Mouse (Mus musculus): ENCODE measurements around the gene Cfap126. TPM values are rescaled to one million over a fixed set of nuclear protein-coding genes. Genes with fewer than 3 reads are reported as not detected.
A peak's percentile ranks its signal among the peaks of the same experiment; 100 is the strongest.
"Not testable (repeated sequence)": the region's sequence is repeated elsewhere in the genome, so short reads cannot be mapped to it uniquely, and the experiment has no call there.

Gene Cfap126
- polyA plus RNA-seq (2015; fragmentation: Nextera tagmentation; extraction: Ambion mirVana) = 5.3 and 6.4 TPM in 2 replicates

DNA sequence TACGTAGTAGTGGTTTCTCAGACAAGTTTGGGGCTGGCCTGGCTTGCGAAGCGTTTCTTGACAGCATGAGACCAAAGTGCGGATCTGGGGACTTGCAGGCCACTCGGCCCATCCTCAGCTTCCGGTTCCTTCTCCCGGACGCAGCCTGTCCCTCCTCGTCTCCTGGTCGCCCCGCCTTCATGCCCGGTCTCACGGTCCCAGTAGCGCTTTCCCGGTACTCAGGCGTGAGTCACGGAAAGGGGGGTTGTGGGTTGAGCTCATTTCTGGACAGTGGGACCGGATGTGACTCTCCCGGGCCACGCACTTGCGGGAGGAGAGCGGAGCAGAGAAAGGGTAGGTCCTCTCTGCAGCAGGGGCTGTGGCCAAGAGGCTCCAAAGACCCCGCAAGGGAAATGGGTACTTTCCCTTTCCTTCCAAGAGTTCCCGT is at the start of gene Cfap126:
TSS of gene Cfap126 (plus strand) at position 46 of the 427 bp plus-strand sequence.
- Histone ChIP-seq H3K4me2 (ENCODE audit: low read length) (peak within 1 kb of the TSS; percentile 71), H3K4me3 (replicated peaks; ENCODE audit: low read length) (peak within 1 kb of the TSS; percentile 43), H3K27ac (ENCODE audit: low read length) (no peak within 1 kb of the TSS), H3K4me1 (replicated peaks; ENCODE audit: control insufficient read depth, insufficient read depth, low read length) (peaks cover 19% of the 10 kb centered on the region), H3K27me3 (replicated peaks; ENCODE audit: control insufficient read depth, insufficient read depth, low read length) (no peaks in the 10 kb centered on the region), H3K9me3 (ENCODE audit: control insufficient read depth, low read length) (no peaks in the 10 kb centered on the region), H3K36me3 (ENCODE audit: control insufficient read depth, insufficient read depth) (no peaks in the 10 kb centered on the region), H3K9ac (replicated peaks; ENCODE audit: low read depth, low read length) (peak within 1 kb of the TSS; percentile 52)
- ATAC-seq = 0 out of 2 replicates have a peak, but pooled peaks have one; percentile 1
- under 1% methylated on average over 24 of the region's 24 CpGs for WGBS

DNA sequence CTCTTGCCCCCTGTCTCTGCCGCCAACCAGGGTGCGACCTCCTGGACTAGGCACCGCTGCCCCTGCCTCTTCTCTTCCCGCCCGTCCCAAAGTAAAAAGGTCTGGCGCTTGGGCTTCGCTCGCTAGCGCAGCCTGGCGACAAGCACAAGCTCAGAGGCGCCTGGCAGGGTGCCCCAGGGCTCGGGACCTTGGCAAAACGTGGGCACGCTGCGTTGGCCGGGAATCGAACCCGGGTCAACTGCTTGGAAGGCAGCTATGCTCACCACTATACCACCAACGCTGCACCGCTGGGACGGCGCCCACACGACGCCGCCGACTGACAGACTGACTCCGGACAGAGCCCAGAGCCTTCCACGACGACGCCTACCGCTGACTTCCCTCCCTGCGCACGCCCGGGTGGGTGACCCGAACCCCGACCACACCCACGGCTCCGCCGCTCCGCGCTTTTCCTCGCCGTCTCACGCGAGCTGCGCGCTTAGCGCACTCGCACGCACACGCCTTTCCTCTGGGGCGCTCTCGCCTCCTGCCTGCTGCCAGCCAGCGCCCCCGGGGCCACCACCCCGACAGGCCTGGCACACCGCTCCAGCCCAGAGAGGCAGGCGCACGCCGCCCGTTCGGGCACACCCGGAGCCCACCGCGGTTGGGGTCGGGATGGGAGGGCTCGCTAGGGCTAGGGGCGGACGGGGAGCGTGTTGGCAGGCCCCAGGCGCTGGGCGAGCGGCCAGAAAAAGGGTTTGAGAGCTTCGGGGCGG is 49.1 kb upstream of the Cfap126 start, which contains the start of gene Fcgr3:
TSS of gene Fcgr3 (minus strand) at position 445 of the 752 bp plus-strand sequence.
- peak within 1 kb of the TSS; percentile 46 for H3K4me3 ChIP-seq (replicated peaks; ENCODE audit: low read length)
- peak; percentile 60 for ATAC-seq
- 2% methylated on average over 39 of the region's 75 CpGs for WGBS
- H3K27me3 ChIP-seq (replicated peaks; ENCODE audit: control insufficient read depth, insufficient read depth, low read length) = peaks cover 26% of the 10 kb centered on the region
- H3K9me3 ChIP-seq (ENCODE audit: control insufficient read depth, low read length); H3K27ac ChIP-seq (ENCODE audit: low read length); H3K36me3 ChIP-seq (ENCODE audit: control insufficient read depth, insufficient read depth); H3K4me1 ChIP-seq (replicated peaks; ENCODE audit: control insufficient read depth, insufficient read depth, low read length): not testable (repeated sequence)
- H3K9ac ChIP-seq (replicated peaks; ENCODE audit: low read depth, low read length) = peak within 1 kb of the TSS; percentile 19; the same call in 1 of the 2 replicates
- H3K4me2 ChIP-seq (ENCODE audit: low read length) = peak within 1 kb of the TSS; percentile 55

DNA sequence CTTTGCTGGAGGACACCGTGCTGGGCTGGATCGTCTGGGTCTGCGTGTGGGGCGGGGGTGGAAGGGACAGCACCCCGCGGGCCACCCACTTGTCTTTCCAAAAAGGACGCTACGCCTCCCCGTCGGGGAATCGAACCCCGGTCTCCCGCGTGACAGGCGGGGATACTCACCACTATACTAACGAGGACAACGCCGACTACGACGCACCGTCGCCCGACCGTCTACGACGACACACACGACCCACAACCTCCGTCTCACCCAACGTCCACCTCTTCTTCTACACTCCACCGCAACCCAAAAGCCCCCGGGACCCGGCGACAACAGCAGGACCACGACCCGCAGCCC is 48.5 kb upstream of the Cfap126 start:
- under 1% methylated on average over 15 of the region's 35 CpGs for WGBS
- Histone ChIP-seq H3K4me3 (replicated peaks; ENCODE audit: low read length) (peak overlapping the region; percentile 33), H3K4me2 (ENCODE audit: low read length) (peak overlapping the region; percentile 34), H3K27me3 (replicated peaks; ENCODE audit: control insufficient read depth, insufficient read depth, low read length) (peaks cover 28% of the 10 kb centered on the region)
- H3K27ac ChIP-seq (ENCODE audit: low read length); H3K9me3 ChIP-seq (ENCODE audit: control insufficient read depth, low read length); H3K36me3 ChIP-seq (ENCODE audit: control insufficient read depth, insufficient read depth); H3K9ac ChIP-seq (replicated peaks; ENCODE audit: low read depth, low read length); H3K4me1 ChIP-seq (replicated peaks; ENCODE audit: control insufficient read depth, insufficient read depth, low read length): not testable (repeated sequence)
- ATAC-seq = peak; percentile 50

DNA sequence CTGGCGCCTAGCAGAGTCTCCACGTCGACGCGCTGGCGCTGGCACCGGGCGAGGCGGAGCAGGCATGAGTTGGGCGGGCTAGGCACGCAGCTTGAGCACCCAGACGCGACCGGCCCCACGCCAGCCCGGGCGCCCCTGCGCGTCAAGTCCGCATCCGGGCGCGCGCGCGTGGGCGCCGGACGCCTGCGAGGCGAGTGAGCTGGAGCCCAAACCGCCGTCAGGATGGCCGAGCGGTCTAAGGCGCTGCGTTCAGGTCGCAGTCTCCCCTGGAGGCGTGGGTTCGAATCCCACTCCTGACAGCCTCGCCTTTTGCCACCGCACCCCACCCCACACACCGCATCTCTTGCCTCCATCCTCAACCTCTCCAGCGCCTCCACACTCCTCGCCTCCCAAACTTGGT is 48.0 kb upstream of the Cfap126 start:
- WGBS = 6% methylated on average over 26 of the region's 45 CpGs
- Histone ChIP-seq H3K27me3 (replicated peaks; ENCODE audit: control insufficient read depth, insufficient read depth, low read length) (peaks cover 28% of the 10 kb centered on the region), H3K4me2 (ENCODE audit: low read length) (peak overlapping the region; percentile 28; the same call in 1 of the 2 replicates), H3K4me3 (replicated peaks; ENCODE audit: low read length) (peak overlapping the region; percentile 27; the same call in 1 of the 2 replicates)
- H3K4me1 ChIP-seq (replicated peaks; ENCODE audit: control insufficient read depth, insufficient read depth, low read length); H3K9me3 ChIP-seq (ENCODE audit: control insufficient read depth, low read length); H3K36me3 ChIP-seq (ENCODE audit: control insufficient read depth, insufficient read depth); H3K9ac ChIP-seq (replicated peaks; ENCODE audit: low read depth, low read length); H3K27ac ChIP-seq (ENCODE audit: low read length): not testable (repeated sequence)
- peak; percentile 15 for ATAC-seq

DNA sequence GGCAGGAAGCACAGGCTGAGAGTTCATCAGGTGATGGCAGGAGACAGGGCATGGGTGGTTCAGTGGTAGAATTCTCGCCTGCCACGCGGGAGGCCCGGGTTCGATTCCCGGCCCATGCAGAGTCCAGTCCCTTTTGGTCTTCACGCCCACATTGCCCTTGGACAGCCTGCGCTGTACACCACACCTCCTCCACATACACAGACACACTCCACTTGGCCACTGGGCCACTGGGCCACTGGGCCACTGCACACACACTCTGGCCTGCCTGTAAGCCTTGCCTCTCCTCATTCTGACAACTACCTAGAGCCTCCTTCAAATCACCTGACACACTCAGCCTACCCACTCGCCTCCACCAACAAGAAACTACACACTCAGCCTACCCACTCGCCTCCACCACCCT is 47.1 kb upstream of the Cfap126 start:
- not testable (repeated sequence) for H3K4me2 ChIP-seq (ENCODE audit: low read length); H3K36me3 ChIP-seq (ENCODE audit: control insufficient read depth, insufficient read depth); H3K27ac ChIP-seq (ENCODE audit: low read length); H3K4me3 ChIP-seq (replicated peaks; ENCODE audit: low read length); H3K9me3 ChIP-seq (ENCODE audit: control insufficient read depth, low read length); H3K9ac ChIP-seq (replicated peaks; ENCODE audit: low read depth, low read length); H3K4me1 ChIP-seq (replicated peaks; ENCODE audit: control insufficient read depth, insufficient read depth, low read length)
- WGBS = 45% methylated on average over 2 of the region's 10 CpGs
- H3K27me3 ChIP-seq (replicated peaks; ENCODE audit: control insufficient read depth, insufficient read depth, low read length) = peaks cover 28% of the 10 kb centered on the region
- ATAC-seq = peak; percentile 16; the same call in 1 of the 2 replicates

DNA sequence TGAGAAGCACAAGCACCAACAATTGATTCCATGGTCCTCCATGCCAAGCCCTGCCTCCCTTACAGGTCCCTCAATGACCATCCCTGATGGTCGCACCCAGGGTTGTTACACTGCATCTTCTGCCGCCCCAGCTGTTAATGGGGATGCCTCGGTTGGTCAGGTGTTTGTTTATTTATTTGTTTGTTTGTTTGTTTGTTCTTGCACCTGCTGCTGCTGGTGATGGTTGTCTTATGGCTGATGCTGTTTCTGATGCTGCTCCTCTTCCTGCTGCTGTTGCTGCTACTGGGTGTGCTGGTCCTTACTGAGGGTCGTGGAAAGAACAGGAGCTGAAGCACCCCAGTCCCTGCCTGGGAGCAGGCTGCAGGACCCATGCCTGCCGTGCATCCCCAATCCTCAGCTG is 45.8 kb upstream of the Cfap126 start:
- H3K9ac ChIP-seq (replicated peaks; ENCODE audit: low read depth, low read length); H3K27ac ChIP-seq (ENCODE audit: low read length); H3K36me3 ChIP-seq (ENCODE audit: control insufficient read depth, insufficient read depth); H3K4me3 ChIP-seq (replicated peaks; ENCODE audit: low read length); ATAC-seq; H3K9me3 ChIP-seq (ENCODE audit: control insufficient read depth, low read length); H3K4me1 ChIP-seq (replicated peaks; ENCODE audit: control insufficient read depth, insufficient read depth, low read length); H3K4me2 ChIP-seq (ENCODE audit: low read length): not testable (repeated sequence)
- 58% methylated on average over 5 of the region's 5 CpGs for WGBS
- H3K27me3 ChIP-seq (replicated peaks; ENCODE audit: control insufficient read depth, insufficient read depth, low read length) = peaks cover 28% of the 10 kb centered on the region

DNA sequence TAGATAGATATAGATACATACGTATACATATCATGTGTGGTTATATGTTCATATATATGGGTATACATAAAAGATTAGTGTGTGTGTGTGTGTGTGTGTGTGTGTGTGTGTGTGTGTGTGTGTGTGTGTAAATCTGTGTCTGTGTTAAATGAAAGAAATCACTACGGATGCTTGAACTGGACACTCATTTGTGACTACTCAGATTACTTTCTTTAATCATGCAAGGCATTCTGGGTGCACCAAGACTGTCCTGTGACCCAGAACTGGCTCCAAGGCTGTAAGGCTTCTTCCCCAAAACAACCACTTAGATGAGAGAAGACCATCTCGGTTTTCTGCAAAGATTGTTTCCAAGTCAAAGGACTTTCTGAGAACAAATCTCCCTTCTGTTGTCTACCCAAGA is 44.2 kb upstream of the Cfap126 start:
- not testable (repeated sequence) for H3K4me3 ChIP-seq (replicated peaks; ENCODE audit: low read length); H3K4me1 ChIP-seq (replicated peaks; ENCODE audit: control insufficient read depth, insufficient read depth, low read length); H3K9me3 ChIP-seq (ENCODE audit: control insufficient read depth, low read length); H3K27ac ChIP-seq (ENCODE audit: low read length); H3K9ac ChIP-seq (replicated peaks; ENCODE audit: low read depth, low read length); ATAC-seq; H3K4me2 ChIP-seq (ENCODE audit: low read length); H3K36me3 ChIP-seq (ENCODE audit: control insufficient read depth, insufficient read depth)
- 63% methylated on average over 3 of the region's 3 CpGs for WGBS
- peaks cover 20% of the 10 kb centered on the region for H3K27me3 ChIP-seq (replicated peaks; ENCODE audit: control insufficient read depth, insufficient read depth, low read length)

DNA sequence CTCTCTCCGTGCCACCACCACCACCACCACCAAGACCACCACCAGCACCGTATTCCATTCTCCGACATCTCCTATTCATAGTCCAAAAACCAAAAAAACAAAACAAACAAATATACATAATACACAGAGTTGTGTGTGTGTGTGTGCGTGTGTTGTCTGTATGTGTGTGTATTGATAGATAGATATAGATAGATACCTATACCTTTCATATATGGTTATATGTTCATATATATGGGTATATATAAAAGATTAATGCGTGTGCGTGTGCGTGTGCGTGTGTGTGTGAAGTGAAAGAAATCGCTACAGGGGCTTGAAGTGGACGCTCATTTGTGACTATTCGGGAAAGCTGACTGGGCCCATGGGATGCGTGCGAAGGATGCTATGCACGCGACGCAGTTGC is 42.8 kb upstream of the Cfap126 start:
- not testable (repeated sequence) for H3K9me3 ChIP-seq (ENCODE audit: control insufficient read depth, low read length); H3K27ac ChIP-seq (ENCODE audit: low read length); ATAC-seq; H3K4me3 ChIP-seq (replicated peaks; ENCODE audit: low read length); H3K4me2 ChIP-seq (ENCODE audit: low read length); H3K9ac ChIP-seq (replicated peaks; ENCODE audit: low read depth, low read length); H3K36me3 ChIP-seq (ENCODE audit: control insufficient read depth, insufficient read depth); H3K4me1 ChIP-seq (replicated peaks; ENCODE audit: control insufficient read depth, insufficient read depth, low read length)
- 24% methylated on average over 11 of the region's 16 CpGs for WGBS
- peaks cover 14% of the 10 kb centered on the region for H3K27me3 ChIP-seq (replicated peaks; ENCODE audit: control insufficient read depth, insufficient read depth, low read length)

DNA sequence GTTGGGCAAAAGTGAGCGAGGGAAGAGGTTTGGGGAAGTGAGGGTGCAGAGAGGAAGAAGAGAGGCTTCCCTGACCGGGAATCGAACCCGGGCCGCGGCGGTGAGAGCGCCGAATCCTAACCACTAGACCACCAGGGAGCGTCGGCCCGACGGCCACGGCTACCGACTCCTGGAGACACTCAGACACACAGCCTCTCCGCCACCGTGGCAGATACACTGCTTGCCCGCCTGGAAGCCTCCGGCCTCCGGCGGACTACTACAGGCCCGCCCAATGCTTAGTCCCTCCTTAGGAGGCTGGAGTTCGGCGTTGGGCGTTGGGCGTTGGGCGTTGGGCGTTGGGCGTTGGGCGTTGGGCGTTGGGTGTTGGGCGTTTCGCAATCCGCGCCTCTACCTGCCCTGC is 42.0 kb upstream of the Cfap126 start:
- peaks cover 13% of the 10 kb centered on the region for H3K27me3 ChIP-seq (replicated peaks; ENCODE audit: control insufficient read depth, insufficient read depth, low read length)
- H3K9ac ChIP-seq (replicated peaks; ENCODE audit: low read depth, low read length); H3K9me3 ChIP-seq (ENCODE audit: control insufficient read depth, low read length); H3K27ac ChIP-seq (ENCODE audit: low read length); H3K4me1 ChIP-seq (replicated peaks; ENCODE audit: control insufficient read depth, insufficient read depth, low read length); H3K36me3 ChIP-seq (ENCODE audit: control insufficient read depth, insufficient read depth); H3K4me3 ChIP-seq (replicated peaks; ENCODE audit: low read length); H3K4me2 ChIP-seq (ENCODE audit: low read length): not testable (repeated sequence)
- peak; percentile 45 for ATAC-seq
- no CpG with 5 or more reads among the region's 35 CpGs for WGBS

Data from forebrain, embryonic 16.5 days (tissue).